Mouse (Mus musculus) cerebellum, adult 2 months (tissue): ENCODE results near the gene Dynlt1b. TPM values are rescaled to one million over a fixed set of nuclear protein-coding genes. Genes with fewer than 3 reads are reported as not detected.
"Not testable (repeated sequence)": the region's sequence is repeated elsewhere in the genome, so short reads cannot be mapped to it uniquely, and the experiment has no call there.

Source experiments
- DNase-seq, 2 experiments: peaks; one replicate each; pipeline ENCODE4 v3.0.0; 2021
- H3K27ac ChIP-seq: fragments of 200-500 bp; 2 replicates; pipeline ENCODE4 v1.5.1; 2012; ENCODE audit warnings: low read length, control low read depth, inconsistent platforms; ENCODE audit not compliant: insufficient read depth
- H3K27me3 ChIP-seq: fragments of 200-500 bp; 2 replicates; pipeline ENCODE4 v1.6.1; 2012; ENCODE audit warnings: inconsistent platforms, mild to moderate bottlenecking, low read length, moderate library complexity; ENCODE audit not compliant: control insufficient read depth, insufficient read depth
- H3K4me1 ChIP-seq: fragments of 200-500 bp; 2 replicates; pipeline ENCODE4 v1.6.1; 2011; ENCODE audit warnings: low read length; ENCODE audit not compliant: control insufficient read depth, insufficient read depth
- H3K4me3 ChIP-seq: fragments of 200-500 bp; replicated peaks from 2 replicates; pipeline ENCODE3; 2011; ENCODE audit warnings: mild to moderate bottlenecking, low read depth, low read length, control low read depth; ENCODE audit not compliant: insufficient read depth
- WGBS: fragments of 180-500 bp; shearing (Covaris S2); methylation state at CpG from one replicate; pipeline ENCODE4 v1.1.7; 2018; 5-methylcytosine and 5-hydroxymethylcytosine counted together
- polyA plus RNA-seq: library from polyadenylated mRNA; depleted of rRNA; stranded (reverse); fragments of >200 nt; gene quantifications from 2 replicates; pipeline ENCODE4 v1.2.3, GENCODE M21; 2012

The Dynlt1b gene
- polyA plus RNA-seq, 1 experiment, result 160 TPM

GRCm38 (mm10) chr17:6426869-6427268 is 3.0 kb upstream of the Dynlt1b start:
- not testable (repeated sequence) for H3K4me3 ChIP-seq, H3K4me1 ChIP-seq, H3K27ac ChIP-seq, H3K27me3 ChIP-seq, DNase-seq
- 87% methylated on average over 6 of the region's 8 CpGs for WGBS

GRCm38 (mm10) chr17:6428926-6429325 is 986 bp upstream of the Dynlt1b start:
- WGBS, result 81% methylated on average over 2 of the region's 2 CpGs
- H3K4me1 ChIP-seq, H3K27ac ChIP-seq, H3K4me3 ChIP-seq, H3K27me3 ChIP-seq: not testable (repeated sequence)
- peak in 1 of 2 experiments; percentile 38 for DNase-seq

GRCm38 (mm10) chr17:6430410-6431001 is 594 bp downstream of the Dynlt1b start:
- peak; percentile 32 to 54 for DNase-seq
- not testable (repeated sequence) for H3K27me3 ChIP-seq
- under 1% methylated on average over 9 of the region's 9 CpGs for WGBS
- H3K4me1 ChIP-seq, result peaks cover 12% of the 10 kb centered on the region
- peak overlapping the region; percentile 92 for H3K27ac ChIP-seq
- H3K4me3 ChIP-seq, result peak overlapping the region; percentile 52

DNA sequence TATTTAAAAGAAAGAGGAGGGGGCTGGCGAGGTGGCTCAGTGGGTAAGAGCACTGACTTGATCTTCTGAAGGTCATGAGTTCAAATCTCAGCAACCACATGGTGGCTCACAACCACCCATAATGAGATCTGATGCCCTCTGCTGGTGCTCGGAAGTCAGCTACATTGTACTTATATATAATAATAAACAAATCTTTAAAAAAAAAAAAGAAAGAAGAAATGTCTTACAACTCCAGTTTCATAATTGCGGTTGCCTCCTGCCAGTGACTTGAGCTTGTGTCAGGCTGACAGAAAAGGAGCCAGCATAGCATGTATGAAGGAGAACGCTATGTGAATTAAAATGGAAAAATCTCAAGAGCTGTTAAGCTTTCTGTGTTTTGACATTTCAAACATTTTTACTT is 2.5 kb downstream of the Dynlt1b start:
- WGBS, result 95% methylated on average over 3 of the region's 4 CpGs
- not testable (repeated sequence) for H3K4me3 ChIP-seq, H3K27ac ChIP-seq, DNase-seq, H3K27me3 ChIP-seq
- H3K4me1 ChIP-seq, result peaks cover 12% of the 10 kb centered on the region

DNA sequence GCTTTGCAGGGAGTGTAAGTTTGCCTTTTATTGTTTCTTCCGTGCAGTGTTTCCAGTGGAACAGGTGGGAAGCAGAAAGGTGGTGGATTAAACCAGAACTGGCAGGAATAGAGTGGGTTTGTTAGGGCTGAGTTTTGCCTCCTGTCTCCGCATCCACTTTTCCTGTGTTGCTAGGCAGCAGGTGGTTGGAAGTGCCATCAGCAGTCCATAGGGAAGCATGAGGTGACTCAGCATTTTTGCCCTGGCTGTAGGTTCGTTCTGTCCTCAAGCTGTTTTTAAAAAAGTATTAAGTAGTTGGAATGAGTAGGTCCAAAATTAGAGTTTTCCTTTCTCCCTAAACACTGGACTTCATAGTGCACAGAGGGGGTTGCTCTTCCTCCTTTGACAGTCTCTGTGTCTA is 3.8 kb downstream of the Dynlt1b start:
- H3K4me3 ChIP-seq, H3K27me3 ChIP-seq, H3K27ac ChIP-seq: not testable (repeated sequence)
- peaks cover 12% of the 10 kb centered on the region for H3K4me1 ChIP-seq
- 28% methylated on average over 3 of the region's 3 CpGs for WGBS
- peak; percentile 22 to 25 for DNase-seq

DNA sequence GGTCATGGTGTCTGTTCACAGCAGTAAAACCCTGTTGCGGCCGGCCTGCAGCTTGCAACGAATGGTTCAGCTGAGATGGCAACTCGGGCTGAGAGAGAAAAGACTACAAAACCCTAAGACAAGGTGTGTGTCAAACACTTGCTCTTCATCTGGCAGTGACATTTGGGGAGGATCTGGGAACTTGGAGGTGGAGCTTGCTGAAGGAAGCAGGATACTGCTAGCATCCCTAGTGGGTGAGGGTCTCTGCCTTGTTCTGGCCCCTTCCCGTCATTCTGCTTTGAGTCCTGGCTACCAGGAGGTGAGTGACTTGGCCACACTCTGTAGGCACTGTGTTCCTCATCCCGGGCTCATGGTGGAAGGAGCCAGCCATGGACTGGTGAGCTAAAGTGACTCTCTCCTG is 8.2 kb downstream of the Dynlt1b start:
- not testable (repeated sequence) for H3K27me3 ChIP-seq, DNase-seq, H3K4me3 ChIP-seq, H3K27ac ChIP-seq
- H3K4me1 ChIP-seq, result peaks cover 19% of the 10 kb centered on the region
- 81% methylated on average over 6 of the region's 6 CpGs for WGBS

GRCm38 (mm10) chr17:6439913-6440312 is 10.0 kb downstream of the Dynlt1b start:
- not testable (repeated sequence) for H3K4me3 ChIP-seq, H3K27me3 ChIP-seq, H3K27ac ChIP-seq, DNase-seq
- H3K4me1 ChIP-seq, result peaks cover 14% of the 10 kb centered on the region
- 88% methylated on average over 11 of the region's 13 CpGs for WGBS

DNA sequence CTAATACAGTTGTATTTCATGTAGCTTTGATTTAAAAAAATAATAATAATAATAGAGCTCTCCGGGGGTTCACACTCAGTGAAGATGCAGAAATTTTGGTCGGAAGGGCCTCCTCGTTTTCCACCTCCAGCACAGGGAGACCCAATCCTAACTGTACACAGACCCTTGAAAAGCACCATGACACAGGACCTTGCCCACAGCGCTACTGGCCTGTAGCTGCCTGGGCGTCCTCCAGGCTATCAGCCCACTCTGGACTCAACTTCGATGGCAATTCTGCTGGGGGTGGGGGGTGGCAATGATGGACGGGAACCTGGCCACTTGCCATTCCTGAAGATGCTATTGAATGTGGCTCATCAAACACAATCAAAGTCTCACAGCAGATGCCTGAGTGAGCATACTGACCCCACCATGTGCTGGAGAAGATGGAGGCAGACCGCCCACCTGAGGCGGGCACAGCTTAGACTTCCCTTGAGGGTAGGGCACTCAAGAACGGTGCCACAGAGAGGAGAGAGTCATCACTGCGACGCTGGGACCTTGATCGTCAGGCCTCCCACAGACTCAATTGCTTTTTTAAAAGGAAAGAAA is 10.7 kb downstream of the Dynlt1b start:
- WGBS, result 35% methylated on average over 13 of the region's 13 CpGs
- Histone ChIP-seq H3K4me1 (peaks cover 14% of the 10 kb centered on the region), H3K27ac (peak overlapping the region; percentile 76; the same call in 1 of the 2 replicates)
- peak; percentile 33 to 50 for DNase-seq
- H3K27me3 ChIP-seq, H3K4me3 ChIP-seq: not testable (repeated sequence)

DNA sequence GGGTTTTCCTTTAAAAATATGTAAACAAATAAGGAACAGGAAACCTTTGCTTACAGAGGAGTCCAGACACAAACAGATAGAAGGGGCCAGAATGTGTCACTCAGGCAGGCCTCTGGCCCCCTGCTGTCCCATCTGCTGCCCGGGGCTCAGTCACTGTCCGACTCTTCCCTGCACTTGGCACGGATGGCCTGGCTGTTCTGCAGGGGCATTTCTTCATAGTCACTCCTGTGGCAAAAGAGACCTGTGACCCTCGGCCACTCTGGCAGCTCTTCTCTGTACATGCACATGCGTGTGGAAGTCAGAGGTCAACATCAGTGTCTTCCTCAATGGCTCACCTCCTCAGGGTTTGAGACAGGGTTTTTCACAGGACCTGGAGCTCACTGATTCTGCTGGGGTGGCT is 11.3 kb downstream of the Dynlt1b start:
- 12% methylated on average over 5 of the region's 5 CpGs for WGBS
- H3K4me1 ChIP-seq, result peaks cover 14% of the 10 kb centered on the region
- not testable (repeated sequence) for H3K4me3 ChIP-seq, H3K27me3 ChIP-seq
- DNase-seq, result peak in 1 of 2 experiments; percentile 51
- H3K27ac ChIP-seq, result peak overlapping the region; percentile 55

DNA sequence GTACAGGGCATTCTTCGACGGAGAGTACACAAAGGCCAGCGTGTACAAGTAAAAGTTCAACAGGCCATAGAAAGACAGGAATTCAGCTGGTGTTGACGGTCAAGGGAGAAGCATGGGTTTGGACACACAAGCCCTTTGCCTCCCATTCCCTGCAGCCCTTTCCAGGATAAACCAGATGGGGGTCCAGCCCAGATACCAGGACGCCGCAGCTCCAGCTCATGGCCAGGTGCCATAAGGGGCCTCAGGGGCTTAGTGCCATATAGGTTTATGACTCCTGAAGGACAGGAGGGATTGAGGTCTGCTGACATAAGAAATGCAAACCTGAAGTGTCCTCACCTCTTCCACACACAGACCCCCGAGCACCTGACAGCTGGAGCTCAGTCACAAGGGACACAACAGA is 12.6 kb downstream of the Dynlt1b start:
- WGBS, result 85% methylated on average over 6 of the region's 7 CpGs
- H3K27me3 ChIP-seq, H3K27ac ChIP-seq, H3K4me3 ChIP-seq, DNase-seq: not testable (repeated sequence)
- H3K4me1 ChIP-seq, result peaks cover 14% of the 10 kb centered on the region

DNA sequence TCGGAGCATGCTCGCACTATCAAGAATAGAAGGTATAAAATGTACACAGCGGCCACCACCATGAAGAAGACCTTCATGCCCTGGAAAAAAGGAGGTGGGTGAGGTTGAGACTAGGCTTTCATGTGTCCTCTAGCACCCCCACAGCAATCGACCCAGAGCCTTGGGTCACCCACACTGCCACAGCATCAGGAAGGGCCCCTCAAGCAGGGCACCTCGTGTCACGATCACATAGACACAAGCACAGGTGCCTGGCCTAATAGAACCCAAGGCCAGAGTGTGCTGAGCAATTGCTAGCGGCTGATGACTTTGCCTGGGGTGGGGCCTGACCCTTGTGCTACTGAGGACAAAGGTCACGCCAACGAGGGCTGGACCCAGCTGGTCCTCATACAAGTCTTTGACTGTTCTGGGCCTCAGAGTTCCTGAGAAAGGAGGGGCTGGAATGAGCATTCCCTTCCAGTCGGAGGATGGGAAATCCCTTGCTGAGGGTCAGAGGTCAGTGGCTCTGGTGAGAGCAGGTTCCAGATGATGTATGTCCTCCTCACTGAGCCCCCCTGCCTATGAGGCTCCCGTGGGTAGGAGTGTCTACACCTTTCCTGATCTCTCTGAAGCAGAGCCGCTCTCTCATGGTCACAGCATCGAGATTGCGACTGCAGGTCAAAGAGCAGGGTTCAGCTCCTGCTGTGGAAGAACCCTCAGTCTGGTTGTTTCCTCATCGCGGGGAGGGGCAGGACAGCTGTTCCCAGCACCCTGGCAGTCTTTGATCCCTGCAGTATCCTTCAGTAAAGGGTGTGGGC is 16.1 kb downstream of the Dynlt1b start:
- not testable (repeated sequence) for H3K4me3 ChIP-seq, H3K27me3 ChIP-seq, DNase-seq, H3K27ac ChIP-seq
- peaks cover 17% of the 10 kb centered on the region for H3K4me1 ChIP-seq
- WGBS, result 69% methylated on average over 12 of the region's 16 CpGs

- peaks cover 10% of the 10 kb centered on the region for H3K4me1 ChIP-seq
- H3K27ac ChIP-seq, result peak overlapping the region; percentile 81
- 42% methylated on average over 8 of the region's 8 CpGs for WGBS
- H3K4me3 ChIP-seq, result peak overlapping the region; percentile 17
- H3K27me3 ChIP-seq, result not testable (repeated sequence)
- peak; percentile 69 to 72 for DNase-seq
These were observed 18.4 kb downstream of the Dynlt1b start for GRCm38 (mm10) chr17:6448293-6448692.
